Mouse (Mus musculus) stomach, postnatal 0 days (tissue): Measurements from ENCODE around the gene Brinp1.

Source experiments
- CTCF ChIP-seq: IDR thresholded peaks from 2 replicates; pipeline ENCODE4 v1.5.1; 2016; ENCODE audit warnings: antibody characterized with exemption, low read depth, mild to moderate bottlenecking, moderate library complexity
- EP300 ChIP-seq: optimal IDR thresholded peaks from 2 replicates; pipeline ENCODE3; 2016; ENCODE audit warnings: antibody characterized with exemption

DNA sequence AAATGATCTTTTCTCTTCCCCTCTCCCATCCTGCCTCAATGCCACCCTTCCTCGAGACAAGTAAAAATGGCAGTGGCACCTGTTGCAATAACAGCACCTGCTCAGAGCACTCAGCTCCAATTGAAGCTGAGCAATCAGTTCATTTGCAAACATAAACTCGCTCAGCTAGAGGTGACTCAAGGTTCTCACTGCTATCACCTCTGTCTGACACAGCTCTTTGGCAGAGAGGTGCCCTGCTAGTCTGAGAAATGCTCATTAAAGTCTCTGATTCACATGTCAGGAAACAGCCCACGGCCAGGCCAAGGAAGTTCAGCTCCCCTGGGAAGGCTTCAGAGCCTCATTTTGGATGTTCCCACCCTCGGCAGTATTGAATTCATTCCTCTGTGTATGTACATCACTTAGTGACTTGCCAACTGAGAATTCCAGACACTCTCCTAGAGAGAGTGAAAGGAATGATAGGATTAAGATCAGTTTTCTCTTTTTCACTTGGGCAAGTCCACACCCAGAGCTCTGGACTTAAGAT is 165.7 kb downstream of the Brinp1 start:
- TF ChIP-seq CTCF: no peak
- TF ChIP-seq EP300: no peak
